Mouse (Mus musculus) ES-E14 (cell line): ENCODE data around the gene 1300017J02Rik.

Source experiments
- CHD2 ChIP-seq: IDR thresholded peaks from 2 replicates; pipeline ENCODE4 v1.6.1; 2014; ENCODE audit warnings: mild to moderate bottlenecking, low read depth, low read length, inconsistent platforms
- HCFC1 ChIP-seq: IDR thresholded peaks from 2 replicates; pipeline ENCODE4 v1.6.1; 2012; ENCODE audit warnings: low read length, inconsistent platforms, borderline replicate concordance; ENCODE audit not compliant: insufficient read depth
- MAFK ChIP-seq: IDR thresholded peaks from 2 replicates; pipeline ENCODE4 v1.6.1; 2014; ENCODE audit warnings: mild to moderate bottlenecking, low read depth, low read length, inconsistent platforms; ENCODE audit not compliant: insufficient read depth
- ZC3H11A ChIP-seq: IDR thresholded peaks from 2 replicates; pipeline ENCODE4 v1.6.1; 2012; ENCODE audit warnings: low read depth, mild to moderate bottlenecking, inconsistent platforms, low read length, borderline replicate concordance
- ZNF384 ChIP-seq: IDR thresholded peaks from 2 replicates; pipeline ENCODE4 v1.6.1; 2012; ENCODE audit warnings: low read depth, low read length, inconsistent platforms

GRCm38 (mm10) chr9:103239471-103239870, 65.4 kb downstream of the 1300017J02Rik start:
- TF ChIP-seq HCFC1 (no peak), ZC3H11A (no peak), ZNF384 (no peak), CHD2 (no peak), MAFK (no peak)
